8 mouse cellular contexts compared by ENCODE assay signal in genomic region chr6:100287334-100288015, GRCm38 (mm10). TPM values are rescaled to one million over a fixed set of nuclear protein-coding genes. Genes with fewer than 3 reads are reported as not detected.
DNase-seq lines count a peak whose midpoint lies in the region; ATAC-seq and TF ChIP-seq lines count a peak whose summit lies in the region.

Gene Rybp, minus strand, starts transcription at chr6:100287485.

- WGBS in embryonic facial prominence, embryonic 10.5 days, result under 1% methylated on average over 110 of the region's 112 CpGs
- WGBS in intestine, postnatal 0 days, result 0% methylated on average over 34 of the region's 112 CpGs
- WGBS in midbrain, embryonic 10.5 days, result 0% methylated on average over 68 of the region's 112 CpGs

- H3K27me3 ChIP-seq in embryonic facial prominence, embryonic 10.5 days (replicated peaks; ENCODE audit: low read depth, poor library complexity, severe bottlenecking), result peaks cover 41% of the 10 kb centered on the region
- H3K27me3 ChIP-seq in intestine, postnatal 0 days (replicated peaks; ENCODE audit: control insufficient read depth, insufficient read depth, low read length), result no peaks in the 10 kb centered on the region
- H3K27me3 ChIP-seq in midbrain, embryonic 10.5 days (ENCODE audit: low read depth, poor library complexity, severe bottlenecking), result peaks cover 47% of the 10 kb centered on the region

- TF ChIP-seq CTCF in intestine, postnatal 0 days (IDR thresholded peaks at IDR 0.05; ENCODE audit: low read depth), result peak; percentile 18; the same call in 1 of the 2 replicates

- H3K9me3 ChIP-seq in embryonic facial prominence, embryonic 10.5 days, result no peaks in the 10 kb centered on the region
- no peaks in the 10 kb centered on the region for H3K9me3 ChIP-seq in intestine, postnatal 0 days (ENCODE audit: control insufficient read depth)
- no peaks in the 10 kb centered on the region for H3K9me3 ChIP-seq in midbrain, embryonic 10.5 days (replicated peaks)

- peak; percentile 97 for DNase-seq in adrenal gland, postnatal 14 days
- peak; percentile 97 for DNase-seq in embryonic facial prominence, embryonic 10.5 days (ENCODE audit: low spot score)
- no peak for DNase-seq in gonadal fat pad, adult 2 months (ENCODE audit: low read depth)
- peak; percentile 92 to 96 for DNase-seq in left cerebral cortex, postnatal 36 days (ENCODE audit: low spot score in 2 of 2)
- peak; percentile 92 for DNase-seq in midbrain, embryonic 10.5 days (ENCODE audit: low spot score)
- peak; percentile 88 to 92 for DNase-seq in right cerebral cortex, postnatal 36 days (ENCODE audit: low spot score in 2 of 2)
- DNase-seq in urinary bladder, postnatal 4 days (ENCODE audit: low spot score in 2 of 2), result peak; percentile 93 to 94

- intact Hi-C loops in left cerebral cortex, postnatal 36 days (cut with DNase I), result loop anchor here (5.0 to 10.0 kb wide), 6 partner anchors 80 to 483 kb away; no protein-coding TSS in a partner anchor

- peak within 1 kb of the TSS; percentile 99 for H3K27ac ChIP-seq in embryonic facial prominence, embryonic 10.5 days (replicated peaks)
- H3K27ac ChIP-seq in intestine, postnatal 0 days (ENCODE audit: low read depth, low read length), result peak within 1 kb of the TSS; percentile 99
- H3K27ac ChIP-seq in midbrain, embryonic 10.5 days (replicated peaks), result peak within 1 kb of the TSS; percentile 98

- peak within 1 kb of the TSS; percentile 97 for H3K4me2 ChIP-seq in intestine, postnatal 0 days (replicated peaks; ENCODE audit: low read depth)

- H3K9ac ChIP-seq in intestine, postnatal 0 days (ENCODE audit: low read depth, low read length), result peak within 1 kb of the TSS; percentile 89

- H3K4me3 ChIP-seq in embryonic facial prominence, embryonic 10.5 days, result peak within 1 kb of the TSS; percentile 83
- peak within 1 kb of the TSS; percentile 80 for H3K4me3 ChIP-seq in intestine, postnatal 0 days (ENCODE audit: low read depth, low read length)
- H3K4me3 ChIP-seq in midbrain, embryonic 10.5 days, result peak within 1 kb of the TSS; percentile 80

- peaks cover 37% of the 10 kb centered on the region for H3K4me1 ChIP-seq in embryonic facial prominence, embryonic 10.5 days
- H3K4me1 ChIP-seq in intestine, postnatal 0 days (replicated peaks; ENCODE audit: control insufficient read depth, insufficient read depth, low read length), result no peaks in the 10 kb centered on the region
- peaks cover 34% of the 10 kb centered on the region for H3K4me1 ChIP-seq in midbrain, embryonic 10.5 days

- peak; percentile 95 for ATAC-seq in intestine, postnatal 0 days

- peaks cover 7% of the 10 kb centered on the region; the same call in 1 of the 2 replicates for H3K36me3 ChIP-seq in embryonic facial prominence, embryonic 10.5 days (replicated peaks)
- H3K36me3 ChIP-seq in intestine, postnatal 0 days (ENCODE audit: control insufficient read depth, insufficient read depth), result no peaks in the 10 kb centered on the region
- H3K36me3 ChIP-seq in midbrain, embryonic 10.5 days, result 0 out of 2 replicates have a peak, but pooled peaks cover 2% of the 10 kb centered on the region

RNA-seq across cellular contexts. Expression of gene Rybp, which starts in this region (rescaled TPM):
- total RNA-seq in adrenal gland, postnatal 14 days (2021), result 26.6 and 36.5 TPM in 2 replicates
- polyA plus RNA-seq in embryonic facial prominence, embryonic 10.5 days (2016; fragmentation: Nextera tagmentation; extraction: Ambion mirVana), result 14.1 and 15.8 TPM in 2 replicates
- polyA plus RNA-seq in gonadal fat pad, adult 2 months (2012; rRNA removed), result 29.0 and 30.9 TPM in 2 replicates
- 13.5 and 14.7 TPM in 2 replicates for polyA plus RNA-seq in intestine, postnatal 0 days (2015; fragmentation: Nextera tagmentation; extraction: Ambion mirVana)
- 10 to 100 TPM; 53.7 to 54.9 TPM for total RNA-seq in left cerebral cortex, postnatal 36 days (2021)
- polyA plus RNA-seq in midbrain, embryonic 10.5 days (2016; fragmentation: Nextera tagmentation; extraction: Ambion mirVana), result 11.1 and 11.2 TPM in 2 replicates
